Mouse (Mus musculus) midbrain, embryonic 14.5 days (tissue): ENCODE measurements at regions not wholly inside any gene's neighbourhood (a gene's known extent, or its start where the extent isn't known, plus 50 kb on each side); places are given as distances from the start of the nearest gene placed in this dataset.

Source experiments
- ATAC-seq: fragments of 200-750 bp; cut with Nextera tagmentation; 2 replicates; pipeline ENCODE4 v1.8.0; 2017; ENCODE audit warnings: moderate number of reproducible peaks, moderate library complexity; ENCODE audit not compliant: low FRiP score, low TSS enrichment
- DNase-seq: peaks from one replicate; pipeline ENCODE4 v3.0.0-alpha.2; 2015
- H3K27ac ChIP-seq: fragments of 300-500 bp; sonication (generic); replicated peaks from 2 replicates; pipeline ENCODE4 v1.5.1; 2014; ENCODE audit warnings: mild to moderate bottlenecking, low read depth, low read length, moderate library complexity
- H3K27me3 ChIP-seq: fragments of 300-500 bp; sonication (generic); 2 replicates; pipeline ENCODE4 v1.6.1; 2014; ENCODE audit warnings: low read length, control low read depth, mixed read lengths; ENCODE audit not compliant: control insufficient read depth, insufficient read depth
- H3K36me3 ChIP-seq: fragments of 300-500 bp; sonication (generic); 2 replicates; pipeline ENCODE4 v1.6.1; 2014; ENCODE audit warnings: low read length, control low read depth; ENCODE audit not compliant: control insufficient read depth, insufficient read depth
- H3K4me1 ChIP-seq: fragments of 300-500 bp; sonication (generic); 2 replicates; pipeline ENCODE4 v1.6.1; 2014; ENCODE audit warnings: mild to moderate bottlenecking, antibody characterized with exemption, low read length, control low read depth; ENCODE audit not compliant: control insufficient read depth, insufficient read depth
- H3K4me2 ChIP-seq: fragments of 300-500 bp; sonication (generic); 2 replicates; pipeline ENCODE4 v1.6.1; 2014; ENCODE audit warnings: mild to moderate bottlenecking, low read length, moderate library complexity
- H3K4me3 ChIP-seq: fragments of 300-500 bp; sonication (generic); replicated peaks from 2 replicates; pipeline ENCODE4 v1.5.1; 2014; ENCODE audit warnings: low read depth, low read length
- H3K9ac ChIP-seq: fragments of 300-500 bp; sonication (generic); replicated peaks from 2 replicates; pipeline ENCODE4 v1.6.1; 2014; ENCODE audit warnings: mild to moderate bottlenecking, low read length, moderate library complexity
- H3K9me3 ChIP-seq: fragments of 300-500 bp; sonication (generic); 2 replicates; pipeline ENCODE4 v1.6.1; 2016; ENCODE audit warnings: low read length, control low read depth, mixed read lengths; ENCODE audit not compliant: control insufficient read depth
- WGBS: fragments of 180-500 bp; shearing (Covaris S2); extraction: QIAGEN DNeasy Blood & Tissue Kit; methylation state at CpG from one replicate; pipeline ENCODE4 v1.1.7; 2014; 5-methylcytosine and 5-hydroxymethylcytosine counted together

DNA sequence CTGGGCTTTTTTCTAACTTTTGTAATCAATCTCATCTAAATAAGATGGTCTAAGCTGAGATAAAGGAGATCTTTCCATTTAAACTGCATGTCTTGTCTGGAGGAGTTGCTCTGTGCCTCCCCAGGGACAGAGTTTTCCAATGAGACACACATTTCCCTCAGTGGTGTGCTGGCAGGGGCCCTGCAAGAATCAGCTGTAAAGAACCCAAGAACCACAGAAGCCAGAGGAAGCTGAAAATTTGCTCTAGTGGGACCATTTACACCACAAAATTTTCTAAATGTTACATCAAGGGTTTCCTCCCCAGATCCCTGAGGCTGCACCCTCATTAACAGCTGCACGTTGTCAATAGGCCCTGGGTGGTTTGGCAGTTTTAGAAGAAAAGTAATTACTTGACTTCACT, 301.0 kb upstream of the Ttc14 start:
- no peak overlapping the region for H3K9ac ChIP-seq
- H3K4me2 ChIP-seq, result no peak overlapping the region
- H3K4me3 ChIP-seq, result no peak overlapping the region
- ATAC-seq, result no peak
- DNase-seq, result no peak
- 80% methylated on average over 1 of the region's 1 CpGs for WGBS
- no peaks in the 10 kb centered on the region for H3K27me3 ChIP-seq
- no peaks in the 10 kb centered on the region for H3K4me1 ChIP-seq
- no peak overlapping the region for H3K27ac ChIP-seq
- H3K9me3 ChIP-seq, result no peaks in the 10 kb centered on the region
- H3K36me3 ChIP-seq, result no peaks in the 10 kb centered on the region

DNA sequence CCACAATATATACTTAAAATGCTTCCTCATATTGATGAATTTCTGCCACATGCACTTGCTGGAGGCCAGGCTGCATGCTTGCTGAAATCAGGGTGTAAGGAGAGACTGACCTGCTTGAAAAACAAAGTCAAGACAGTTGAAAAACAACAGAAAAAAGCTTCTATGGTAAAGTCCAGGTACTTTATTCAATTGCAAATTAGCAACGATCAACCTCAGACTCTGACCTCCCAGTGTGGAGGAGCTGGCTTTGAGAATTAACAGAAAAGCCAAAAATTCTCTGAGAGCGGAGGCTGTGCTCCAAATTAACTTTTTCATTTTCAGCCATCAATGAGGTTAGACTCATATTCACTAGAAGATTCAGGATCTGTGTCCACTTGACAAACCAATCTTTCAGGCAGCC, 291.4 kb upstream of the Ttc14 start:
- DNase-seq (no peak), ATAC-seq (no peak)
- no peak overlapping the region for H3K9ac ChIP-seq
- WGBS, result 72% methylated on average over 2 of the region's 2 CpGs
- H3K36me3 ChIP-seq, result no peaks in the 10 kb centered on the region
- H3K4me2 ChIP-seq, result no peak overlapping the region
- peaks cover 4% of the 10 kb centered on the region; the same call in 1 of the 2 replicates for H3K9me3 ChIP-seq
- H3K27me3 ChIP-seq, result no peaks in the 10 kb centered on the region
- H3K27ac ChIP-seq, result no peak overlapping the region
- no peak overlapping the region for H3K4me3 ChIP-seq
- no peaks in the 10 kb centered on the region for H3K4me1 ChIP-seq

DNA sequence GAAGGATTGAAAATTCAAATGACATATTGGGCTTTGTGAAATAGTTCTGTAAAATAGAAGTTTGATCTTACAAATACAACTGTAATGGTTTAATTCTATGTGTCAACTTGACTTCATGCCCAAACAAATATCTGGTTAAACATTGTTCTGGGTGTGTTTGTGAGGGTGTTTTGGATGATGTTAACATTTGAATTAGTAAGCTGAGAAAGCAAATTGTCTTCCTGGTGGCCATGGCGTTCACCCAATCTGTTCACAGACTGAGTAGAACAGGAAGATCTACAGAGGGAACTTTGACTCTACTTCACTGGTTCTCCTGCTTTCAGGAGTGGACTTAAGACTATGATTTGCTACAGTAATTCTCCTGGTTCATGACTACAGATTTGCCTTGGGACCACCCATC, 255.5 kb upstream of the Ttc14 start:
- no peak overlapping the region for H3K9ac ChIP-seq
- H3K4me1 ChIP-seq, result no peaks in the 10 kb centered on the region
- H3K36me3 ChIP-seq, result no peaks in the 10 kb centered on the region
- H3K27ac ChIP-seq, result no peak overlapping the region
- ATAC-seq, result no peak
- no peaks in the 10 kb centered on the region for H3K9me3 ChIP-seq
- H3K27me3 ChIP-seq, result no peaks in the 10 kb centered on the region
- H3K4me3 ChIP-seq, result no peak overlapping the region
- H3K4me2 ChIP-seq, result no peak overlapping the region
- WGBS, result 91% methylated on average over 1 of the region's 1 CpGs
- DNase-seq, result no peak

DNA sequence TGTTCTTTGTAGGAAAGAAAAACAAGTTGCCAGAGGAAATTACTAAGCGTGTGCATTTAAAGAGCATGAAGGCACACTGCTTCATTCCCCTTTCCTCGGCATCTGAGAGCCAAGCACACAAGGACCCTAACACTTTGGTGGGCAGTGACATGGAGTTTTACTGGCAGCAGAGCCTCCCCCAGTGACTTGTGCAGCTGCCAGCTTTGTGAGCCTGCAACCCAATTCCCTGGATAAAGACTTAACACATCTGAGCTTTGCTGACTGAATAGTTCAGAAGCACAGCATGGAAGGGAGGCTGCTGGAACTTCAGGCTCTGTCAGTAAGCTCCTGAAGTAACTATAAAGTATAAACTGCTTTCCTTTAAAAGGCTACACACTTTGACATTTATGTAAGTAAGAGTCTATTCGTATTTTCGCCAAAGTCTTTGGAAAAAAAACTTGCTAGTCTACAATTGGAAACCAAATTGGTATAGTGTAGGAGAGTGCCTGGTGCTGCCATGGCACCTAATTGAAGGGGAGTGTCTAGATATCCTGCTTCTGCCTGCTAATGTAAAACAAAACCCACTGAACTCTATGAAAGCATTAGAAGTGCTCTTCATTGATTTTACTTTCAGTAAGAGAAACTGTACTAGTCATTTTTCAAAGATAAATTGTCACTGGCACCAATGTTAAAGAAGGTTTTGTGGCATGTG, 236.8 kb upstream of the Ttc14 start:
- 72% methylated on average over 4 of the region's 4 CpGs for WGBS
- peak; percentile 14 for DNase-seq
- H3K27ac ChIP-seq, result no peak overlapping the region
- ATAC-seq, result no peak
- H3K4me2 ChIP-seq, result no peak overlapping the region
- no peaks in the 10 kb centered on the region for H3K4me1 ChIP-seq
- no peaks in the 10 kb centered on the region for H3K27me3 ChIP-seq
- H3K9me3 ChIP-seq, result no peaks in the 10 kb centered on the region
- no peak overlapping the region for H3K4me3 ChIP-seq
- H3K36me3 ChIP-seq, result no peaks in the 10 kb centered on the region
- H3K9ac ChIP-seq, result no peak overlapping the region

DNA sequence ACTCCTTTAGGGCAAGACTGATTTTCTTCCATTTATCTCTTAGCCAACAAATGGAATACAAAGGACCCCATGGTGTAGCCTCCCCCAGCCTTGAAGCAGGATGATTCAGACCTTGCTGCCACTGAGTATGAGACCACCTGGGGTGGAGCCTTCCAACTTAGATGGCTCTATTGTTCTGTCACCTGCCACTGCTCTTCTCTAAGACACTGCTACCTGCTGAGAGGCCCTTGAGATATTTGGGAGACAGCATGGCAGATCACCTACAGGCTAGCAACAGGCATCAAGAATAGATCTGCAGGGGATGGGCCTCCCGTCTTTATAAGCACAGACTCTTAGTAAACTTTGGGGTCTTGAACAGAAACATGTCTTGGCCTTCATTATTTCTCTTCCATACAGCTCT, 219.0 kb upstream of the Ttc14 start:
- DNase-seq (no peak), ATAC-seq (no peak)
- no peak overlapping the region for H3K27ac ChIP-seq
- no peaks in the 10 kb centered on the region for H3K36me3 ChIP-seq
- H3K9me3 ChIP-seq, result no peaks in the 10 kb centered on the region
- 18% methylated on average over 1 of the region's 1 CpGs for WGBS
- no peaks in the 10 kb centered on the region for H3K27me3 ChIP-seq
- no peak overlapping the region for H3K9ac ChIP-seq
- H3K4me2 ChIP-seq, result no peak overlapping the region
- no peak overlapping the region for H3K4me3 ChIP-seq
- no peaks in the 10 kb centered on the region for H3K4me1 ChIP-seq

DNA sequence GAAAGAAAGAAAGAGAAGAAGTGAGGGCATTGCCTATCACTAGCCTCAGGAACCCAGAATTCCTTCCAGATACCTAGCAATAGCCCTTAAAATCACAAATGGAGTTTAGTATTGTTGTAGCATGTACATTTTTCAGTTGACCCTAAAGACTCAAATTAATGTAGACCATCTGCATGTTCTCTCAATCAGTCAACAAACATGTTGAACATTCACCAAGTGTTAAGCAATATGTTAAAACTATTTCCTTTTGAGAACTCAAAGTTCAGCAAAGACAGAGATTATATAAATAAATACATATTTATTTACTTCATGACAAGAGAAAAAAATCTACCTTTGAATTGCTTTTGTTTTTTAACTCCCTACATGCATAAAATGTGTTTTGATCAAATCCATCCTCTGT, 185.4 kb upstream of the Ttc14 start:
- no peaks in the 10 kb centered on the region for H3K4me1 ChIP-seq
- ATAC-seq, result no peak
- no peak overlapping the region for H3K27ac ChIP-seq
- no peak overlapping the region for H3K9ac ChIP-seq
- H3K4me2 ChIP-seq, result no peak overlapping the region
- H3K4me3 ChIP-seq, result no peak overlapping the region
- H3K36me3 ChIP-seq, result no peaks in the 10 kb centered on the region
- no peaks in the 10 kb centered on the region for H3K27me3 ChIP-seq
- DNase-seq, result no peak
- H3K9me3 ChIP-seq, result no peaks in the 10 kb centered on the region

DNA sequence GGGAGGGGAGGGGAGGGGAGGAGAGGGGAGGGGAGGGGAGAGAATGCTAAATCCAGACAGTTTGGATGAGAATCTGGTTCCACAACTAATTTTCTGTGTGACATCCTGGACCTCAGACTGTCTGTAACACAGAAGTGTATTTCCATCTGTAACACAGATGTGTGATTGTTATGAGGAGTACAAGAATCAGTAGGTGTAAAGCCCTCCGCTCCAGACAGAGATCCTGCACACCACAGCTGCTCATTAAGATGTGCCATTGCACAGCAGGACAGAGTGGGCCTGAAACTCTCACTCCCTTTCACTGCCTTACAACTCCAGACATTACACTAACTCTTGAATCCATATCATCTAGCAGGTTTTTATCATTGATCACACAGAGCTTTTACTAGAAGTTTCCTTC, 182.8 kb upstream of the Ttc14 start:
- H3K4me3 ChIP-seq, result no peak overlapping the region
- H3K4me2 ChIP-seq, result no peak overlapping the region
- no peak for ATAC-seq

DNA sequence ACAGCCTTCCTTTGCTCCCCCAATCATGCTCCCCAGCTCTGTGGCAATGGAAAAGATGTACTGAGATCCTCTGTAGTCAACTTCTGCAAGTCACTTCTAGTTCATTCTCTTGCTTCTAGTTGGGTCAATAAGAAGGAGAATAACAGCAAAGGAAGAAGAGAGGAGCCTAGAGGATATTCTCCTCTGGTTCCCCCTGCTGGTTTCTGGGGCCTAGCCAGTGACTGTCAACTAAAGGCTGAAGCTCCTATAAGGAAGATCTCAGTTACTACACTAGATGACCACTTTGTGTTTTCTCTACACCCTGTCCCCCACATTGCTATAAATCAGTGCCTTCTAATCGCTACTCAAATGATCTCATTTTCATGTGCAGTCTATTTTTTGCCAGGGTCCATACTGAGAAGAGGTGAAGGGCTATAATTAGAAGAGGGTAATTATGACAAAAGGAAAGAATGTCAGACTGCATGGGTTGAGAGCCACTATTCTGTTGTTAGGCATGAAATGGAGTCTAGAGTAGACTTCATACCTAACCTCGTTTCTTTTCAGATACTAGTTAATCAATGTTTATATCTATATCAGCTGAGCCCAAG, 166.6 kb upstream of the Ttc14 start:
- DNase-seq (no peak), ATAC-seq (no peak)
- Histone ChIP-seq H3K4me3 (no peak overlapping the region), H3K9me3 (no peaks in the 10 kb centered on the region), H3K4me1 (no peaks in the 10 kb centered on the region), H3K9ac (no peak overlapping the region), H3K36me3 (no peaks in the 10 kb centered on the region), H3K27me3 (no peaks in the 10 kb centered on the region), H3K4me2 (no peak overlapping the region), H3K27ac (no peak overlapping the region)
- WGBS, result 79% methylated on average over 2 of the region's 2 CpGs

More for the DNA sequence above, 182.8 kb upstream of the Ttc14 start:
- H3K9ac ChIP-seq, result no peak overlapping the region
- H3K4me1 ChIP-seq, result no peaks in the 10 kb centered on the region
- H3K27ac ChIP-seq, result no peak overlapping the region
- no peaks in the 10 kb centered on the region for H3K9me3 ChIP-seq
- no peaks in the 10 kb centered on the region for H3K36me3 ChIP-seq
- WGBS, result 84% methylated on average over 1 of the region's 1 CpGs
- DNase-seq, result no peak
- no peaks in the 10 kb centered on the region for H3K27me3 ChIP-seq

DNA sequence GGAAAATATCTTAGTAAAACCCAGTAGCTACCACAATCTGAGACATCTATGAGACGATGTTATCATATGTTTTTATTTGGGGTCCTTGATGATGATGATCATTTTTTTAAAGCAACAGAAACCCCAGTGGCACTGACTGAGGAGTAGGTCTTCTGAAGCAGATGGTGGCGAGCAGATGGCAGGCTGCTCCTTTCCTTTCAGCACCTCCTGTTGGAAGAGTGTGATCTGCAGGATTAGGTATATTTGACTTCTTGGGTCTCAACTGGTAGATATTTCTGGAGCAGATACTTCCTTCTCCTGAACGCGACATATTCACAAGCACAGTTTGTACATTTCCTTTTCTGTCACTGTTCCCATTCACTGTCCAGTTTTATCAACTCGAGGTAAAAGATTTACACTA, 141.0 kb upstream of the Ttc14 start:
- H3K36me3 ChIP-seq, result no peaks in the 10 kb centered on the region
- H3K9me3 ChIP-seq, result no peaks in the 10 kb centered on the region
- no peaks in the 10 kb centered on the region for H3K4me1 ChIP-seq
- DNase-seq (no peak), ATAC-seq (no peak)
- H3K27me3 ChIP-seq, result no peaks in the 10 kb centered on the region
- no peak overlapping the region for H3K9ac ChIP-seq
- no peak overlapping the region for H3K4me2 ChIP-seq
- H3K4me3 ChIP-seq, result no peak overlapping the region
- 89% methylated on average over 5 of the region's 5 CpGs for WGBS
- H3K27ac ChIP-seq, result no peak overlapping the region
